Mouse (Mus musculus) lung, postnatal 0 days (tissue): Measurements from ENCODE around the gene Il15.

ENCODE experiments used
- CTCF ChIP-seq: IDR thresholded peaks from 2 replicates; pipeline ENCODE4 v1.5.1; 2016; ENCODE audit warnings: antibody characterized with exemption, mild to moderate bottlenecking
- EP300 ChIP-seq: IDR thresholded peaks from 2 replicates; pipeline ENCODE4 v1.6.1; 2016; ENCODE audit warnings: antibody characterized with exemption, mild to moderate bottlenecking, control low read depth

DNA sequence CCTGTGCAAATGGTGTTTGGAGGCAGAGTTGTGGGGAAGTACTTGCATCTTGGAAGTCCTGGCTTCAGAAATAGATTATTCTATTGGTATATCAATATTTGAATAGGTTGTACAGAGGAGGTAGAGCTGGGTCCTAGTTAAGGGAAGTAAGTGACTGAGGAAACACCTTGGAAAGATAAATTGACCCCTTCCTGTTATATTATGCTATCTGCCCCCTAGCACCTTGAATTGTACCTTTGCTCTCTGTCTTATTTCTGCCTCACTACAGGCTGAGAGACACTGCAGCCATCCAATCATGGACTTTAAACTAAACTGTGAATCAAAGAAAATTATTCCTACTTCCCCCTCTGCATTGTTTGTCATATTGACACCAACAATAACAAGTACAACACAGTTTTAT lies 17.2 kb downstream of the Il15 start:
- no peak for TF ChIP-seq CTCF
- no peak for TF ChIP-seq EP300
